Mouse (Mus musculus) lung, postnatal 10 days (tissue): ENCODE measurements around the gene Smap2.

Experiments
- DNase-seq: peaks from one replicate; pipeline ENCODE4 v3.0.0; 2021

Smap2 gene

GRCm38 (mm10) chr4:121020040-121020790 lies 3.2 kb upstream of the Smap2 start:
- no peak for DNase-seq

DNA sequence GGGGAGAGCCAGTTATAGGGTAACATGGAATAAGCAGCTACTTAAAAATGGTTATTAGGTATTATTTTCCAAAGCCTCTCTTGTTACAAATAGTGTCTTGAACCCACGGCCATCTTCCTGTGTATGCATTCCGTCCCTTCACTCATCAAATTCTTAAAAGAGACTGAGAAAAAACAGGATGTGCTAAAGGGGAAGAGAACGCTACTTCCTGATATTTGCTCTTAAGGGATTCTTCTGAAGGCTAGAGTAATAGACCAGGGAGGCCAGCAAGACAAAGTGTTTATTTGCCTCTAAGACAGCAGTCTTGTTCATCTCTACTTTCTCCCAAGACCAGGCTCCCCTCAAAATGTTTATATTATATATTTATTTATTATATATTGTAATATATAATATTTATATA lies 1.2 kb upstream of the Smap2 start:
- no peak for DNase-seq

GRCm38 (mm10) chr4:121016021-121016898 lies 787 bp downstream of the Smap2 start:
- no peak for DNase-seq

GRCm38 (mm10) chr4:121015268-121015659 lies 1.8 kb downstream of the Smap2 start:
- no peak for DNase-seq

- DNase-seq = no peak
Observed at GRCm38 (mm10) chr4:121014594-121015267, 2.3 kb downstream of the Smap2 start.

DNA sequence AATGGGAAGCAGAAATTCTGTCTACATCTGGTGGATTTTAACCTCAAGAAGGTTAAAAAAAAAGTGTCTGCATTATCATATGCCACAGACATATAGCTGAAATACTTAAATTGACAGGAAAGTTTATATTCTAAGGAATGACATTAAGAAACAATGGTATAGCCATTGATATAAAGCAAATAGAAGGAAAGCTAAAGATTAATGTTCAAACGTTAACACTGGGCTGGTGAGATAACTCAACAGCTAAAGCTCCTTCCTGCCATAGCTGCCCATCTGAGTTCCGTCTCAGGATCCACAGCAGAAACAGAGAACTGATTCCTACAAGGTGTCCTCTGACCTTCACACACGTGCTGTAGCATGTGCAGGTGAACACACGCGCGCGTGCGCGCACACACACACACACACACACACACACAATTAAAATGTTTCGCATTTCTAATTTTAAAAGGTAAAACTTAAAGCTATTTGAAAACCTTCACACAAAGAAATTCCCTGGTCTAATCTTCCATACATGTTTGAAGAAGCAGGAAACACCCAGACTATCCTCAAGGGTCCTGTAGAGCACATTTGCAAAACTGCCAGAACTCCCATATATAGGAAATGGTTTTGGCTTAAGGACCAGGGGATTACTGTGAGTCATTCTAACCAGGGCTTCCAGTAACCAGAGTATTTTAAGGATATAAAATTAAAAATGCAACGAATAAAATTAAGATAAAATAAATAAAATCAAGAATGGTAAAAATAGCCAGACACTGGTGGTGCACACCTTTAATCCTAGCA lies 6.1 kb downstream of the Smap2 start:
- no peak for DNase-seq

DNA sequence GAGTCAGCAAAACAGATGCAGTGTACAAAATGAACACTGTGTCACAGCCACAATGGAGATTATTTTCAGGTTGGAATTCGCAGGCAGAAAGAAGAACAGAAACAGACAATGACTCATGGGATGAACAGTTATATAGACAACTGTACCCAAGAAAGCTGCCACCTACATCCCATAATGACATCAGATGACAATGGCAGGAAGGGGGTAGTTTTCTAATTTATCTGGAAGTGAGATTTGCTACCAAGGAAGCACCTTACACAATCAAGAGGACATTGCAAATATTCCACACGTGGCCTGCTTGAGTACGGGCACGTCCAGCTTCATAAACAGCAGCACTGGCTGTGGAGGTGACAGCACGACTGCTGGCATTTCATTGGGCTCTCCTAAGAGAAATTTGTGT lies 7.9 kb downstream of the Smap2 start:
- no peak for DNase-seq

DNA sequence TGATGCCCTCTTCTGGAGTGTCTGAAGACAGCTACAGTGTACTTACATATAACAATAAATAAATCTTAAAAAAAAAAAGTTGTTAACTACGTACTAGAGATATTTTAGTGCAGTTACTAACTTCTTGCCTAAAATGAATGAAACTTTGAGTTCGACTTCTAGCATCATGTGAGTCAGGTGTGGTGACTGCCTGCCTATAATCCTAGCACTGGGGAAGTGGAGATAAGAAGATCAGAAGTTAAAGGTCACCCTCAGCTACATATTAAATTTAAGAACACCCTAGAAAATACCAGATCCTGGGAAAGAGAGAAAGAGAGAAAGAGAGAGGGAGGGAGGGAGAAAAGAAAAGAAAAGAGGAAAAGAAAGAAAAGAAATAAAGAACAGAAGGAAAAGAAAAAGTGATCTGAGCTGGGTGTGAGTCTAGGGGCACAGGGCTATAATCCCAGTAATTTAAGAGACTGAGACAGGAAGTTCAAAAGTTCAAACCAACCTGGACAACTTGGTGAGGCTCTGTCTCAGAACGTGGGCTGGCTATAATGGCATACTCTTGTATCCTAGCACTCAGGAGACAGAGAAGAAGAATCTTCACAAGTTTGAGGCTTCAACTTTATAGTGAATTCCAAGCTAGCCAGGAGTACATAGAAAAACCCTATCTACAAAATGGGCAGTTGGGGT lies 8.8 kb downstream of the Smap2 start:
- no peak for DNase-seq

- DNase-seq = no peak
Observed at GRCm38 (mm10) chr4:121007006-121007405, 10.0 kb downstream of the Smap2 start.

DNA sequence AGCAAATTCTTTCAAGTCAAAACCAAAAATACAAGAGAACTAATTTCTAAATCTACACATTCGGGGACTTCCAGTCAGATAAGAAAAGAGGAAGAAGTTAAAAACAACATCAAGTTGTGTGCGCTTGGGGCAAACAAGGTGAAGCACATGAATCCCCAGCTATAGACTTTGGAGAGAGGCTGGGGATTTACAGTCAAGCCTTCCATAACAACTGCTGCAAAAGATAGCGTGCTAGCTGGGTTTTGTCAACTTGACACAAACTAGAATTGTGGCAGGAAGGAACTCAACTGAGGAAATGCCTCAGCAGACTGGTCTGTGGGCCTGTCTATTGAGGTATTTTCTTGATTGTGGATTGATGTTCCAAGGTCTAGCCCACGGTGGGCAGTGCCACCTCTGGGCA lies 12.4 kb downstream of the Smap2 start:
- no peak for DNase-seq

DNA sequence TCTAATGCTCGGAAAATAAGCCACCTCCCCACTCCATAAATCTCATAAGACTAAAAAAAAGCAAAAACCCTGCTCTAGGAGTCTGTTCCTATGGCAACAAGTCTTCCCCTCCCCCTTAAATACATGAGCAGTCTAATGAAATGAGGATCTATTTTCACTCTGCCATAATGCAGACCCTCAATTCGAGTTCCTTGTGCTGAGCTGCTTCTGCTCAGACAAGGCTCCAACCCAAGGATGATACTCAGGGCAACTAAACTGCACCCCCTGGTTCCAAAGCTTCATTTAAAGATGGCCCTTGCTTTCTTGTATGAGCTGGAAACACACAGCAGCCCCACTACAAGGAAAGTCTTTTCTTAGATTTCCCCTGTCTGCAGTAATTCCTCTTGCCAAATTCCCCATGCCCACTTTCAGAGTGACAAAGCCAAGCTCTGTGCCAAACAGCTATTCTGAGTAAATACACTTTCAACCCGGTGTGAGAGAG lies 13.4 kb downstream of the Smap2 start:
- DNase-seq = no peak

DNA sequence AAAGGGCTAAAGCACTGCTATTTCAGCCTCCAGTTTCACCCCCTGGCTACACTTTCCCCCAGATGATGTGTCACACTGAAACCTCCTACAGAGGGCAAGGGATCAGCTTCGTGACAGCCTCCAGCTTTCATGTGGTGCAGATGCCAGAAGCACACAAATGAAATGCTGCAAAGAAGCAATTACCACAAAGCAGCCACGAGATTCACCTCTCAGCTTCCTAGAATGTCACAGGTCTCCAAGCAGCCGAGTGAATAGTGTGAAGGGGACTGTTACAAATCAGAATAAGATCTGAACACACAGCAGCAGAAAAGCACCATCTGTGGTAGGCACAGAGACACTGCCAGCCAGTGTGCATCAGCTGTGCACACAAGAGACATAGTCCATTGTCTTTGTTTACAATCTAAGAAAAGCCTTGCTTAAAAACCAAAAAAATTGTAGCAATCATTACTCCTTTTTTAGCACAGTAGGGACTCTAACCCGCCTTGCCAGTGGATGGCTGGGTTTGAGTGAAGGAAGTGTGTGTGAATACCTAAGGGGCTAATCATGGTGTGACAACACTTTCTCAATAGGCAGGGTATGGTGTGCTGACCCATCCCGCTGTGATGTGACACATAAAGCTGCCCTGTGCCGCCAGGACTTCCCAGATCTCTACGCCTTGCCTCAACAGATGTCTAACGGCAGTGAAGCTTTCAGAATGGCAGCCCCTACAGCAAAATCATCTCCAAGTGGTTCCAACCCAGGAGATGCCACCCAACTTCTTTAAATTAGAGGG lies 14.5 kb downstream of the Smap2 start:
- DNase-seq = peak; percentile 69

- peak; percentile 34 for DNase-seq
Observed at GRCm38 (mm10) chr4:121001659-121002058, 15.4 kb downstream of the Smap2 start.

GRCm38 (mm10) chr4:121001042-121001441 lies 16.0 kb downstream of the Smap2 start:
- DNase-seq = no peak

DNA sequence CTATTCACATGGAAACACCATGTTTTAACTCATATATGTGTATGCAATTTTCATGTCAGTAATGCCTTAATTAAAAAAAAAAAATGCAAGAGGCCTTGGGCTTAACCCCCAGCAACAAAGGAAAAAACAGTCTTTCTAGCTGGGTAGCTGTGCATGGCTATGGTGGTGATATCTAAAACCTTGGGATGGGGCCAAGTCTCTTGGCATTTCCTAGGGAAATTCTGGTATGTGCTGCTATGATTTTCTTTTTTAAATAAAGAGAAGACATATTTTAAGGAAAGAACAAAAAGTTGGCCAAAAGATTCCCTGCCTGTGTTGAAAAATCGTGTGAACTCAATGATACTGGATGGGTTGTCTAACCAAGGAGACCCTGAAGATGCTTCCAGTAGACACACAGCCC lies 21.1 kb downstream of the Smap2 start:
- peak; percentile 48 for DNase-seq

DNA sequence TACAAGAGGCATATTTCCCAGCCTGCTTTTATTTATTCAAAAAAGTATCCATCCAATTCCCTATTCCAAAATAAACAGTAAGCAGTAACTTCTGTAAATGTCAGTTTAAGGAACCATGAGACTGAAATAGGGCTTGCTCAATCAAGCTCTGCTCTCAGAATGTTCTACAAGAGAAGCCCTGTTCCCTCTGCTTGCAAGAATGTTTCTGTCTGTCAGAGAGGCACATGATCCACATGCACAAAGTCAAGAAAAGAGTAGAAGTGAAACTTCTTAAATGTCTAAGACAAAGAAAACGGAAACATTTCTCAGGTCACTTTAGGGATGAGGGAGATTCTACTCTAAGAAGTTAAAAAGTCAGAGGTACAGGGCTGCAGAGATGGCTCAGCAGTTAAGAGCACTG lies 24.0 kb downstream of the Smap2 start:
- DNase-seq = no peak

DNA sequence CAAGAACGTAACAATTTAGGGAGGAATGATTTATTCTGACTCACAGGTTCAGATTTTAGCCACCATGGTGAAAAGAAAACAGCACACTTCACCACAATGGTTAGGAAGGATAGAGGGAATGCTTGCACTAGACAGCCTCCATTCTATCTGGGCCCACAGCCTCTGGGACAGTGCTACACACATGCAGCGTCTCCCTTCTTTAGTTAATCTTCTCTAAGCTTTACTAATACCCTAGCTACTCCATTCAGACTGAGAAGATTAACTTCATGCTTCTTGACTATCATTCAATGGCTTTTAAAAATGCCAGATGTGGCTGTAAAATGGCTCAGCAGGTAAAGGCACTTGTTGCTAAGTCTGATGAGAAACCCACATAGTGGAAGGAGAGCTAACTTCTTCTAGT lies 24.8 kb downstream of the Smap2 start:
- DNase-seq = no peak

DNA sequence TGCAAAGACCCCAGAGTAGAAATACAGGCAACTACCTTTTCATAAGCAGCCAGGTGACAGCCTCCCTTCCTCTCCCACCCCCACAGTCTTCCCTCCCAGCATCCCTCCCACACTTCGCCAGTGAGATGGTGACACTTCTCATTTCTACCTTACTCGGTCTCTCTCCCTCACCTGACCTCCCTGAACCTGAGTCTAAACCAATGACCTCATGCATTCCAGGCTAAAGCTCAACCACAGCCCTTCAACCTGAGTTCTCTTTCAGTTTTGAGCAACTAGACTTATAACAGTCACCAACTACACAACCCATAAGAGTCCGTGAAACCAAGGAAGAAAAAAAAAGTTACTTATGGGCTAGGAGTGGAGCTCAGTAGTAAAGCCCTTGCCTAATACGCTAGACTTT lies 29.7 kb downstream of the Smap2 start:
- DNase-seq = no peak

- peak; percentile 46 for DNase-seq
Observed at GRCm38 (mm10) chr4:120986446-120986845, 30.6 kb downstream of the Smap2 start.

GRCm38 (mm10) chr4:120978221-120978620 lies 38.8 kb downstream of the Smap2 start:
- no peak for DNase-seq

DNA sequence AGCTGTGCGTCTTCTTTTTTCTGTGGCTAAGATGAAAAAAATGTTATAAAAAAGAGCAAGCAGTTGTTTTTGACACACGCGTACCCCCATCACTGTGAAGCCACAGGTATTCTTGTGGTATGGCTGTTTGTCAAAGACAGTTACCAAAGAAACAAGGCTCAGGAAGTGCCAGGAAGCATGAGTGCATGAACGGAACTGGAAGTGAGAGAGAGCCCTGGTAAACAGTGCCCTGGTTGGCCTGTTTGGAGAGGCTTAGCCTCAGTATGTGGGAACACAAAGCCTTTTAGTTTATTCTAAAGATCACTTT lies 41.7 kb downstream of the Smap2 start:
- DNase-seq = peak; percentile 22
